Mouse (Mus musculus): ENCODE results near the gene Fcho2. TPM values are rescaled to one million over a fixed set of nuclear protein-coding genes. Genes with fewer than 3 reads are reported as not detected.

Fcho2 gene
- total and polyA plus RNA-seq, 2 experiments = 5.8 to 23.2 TPM

- H3K27me3 ChIP-seq (ENCODE audit: control insufficient read depth, insufficient read depth, low read length) = no peaks in the 10 kb centered on the region
- 72% methylated on average over 4 of the region's 4 CpGs for WGBS
These were observed 135.6 kb downstream of the Fcho2 start for GRCm38 (mm10) chr13:98679631-98680041.

GRCm38 (mm10) chr13:98679230-98679629 lies 136.0 kb downstream of the Fcho2 start:
- no peak for DNase-seq (ENCODE audit: extremely low read depth, low read depth, low spot score)
- Histone ChIP-seq H3K79me2 (ENCODE audit: control insufficient read depth, insufficient read depth, low read length) (no peaks in the 10 kb centered on the region), H3K4me3 (ENCODE audit: insufficient read depth, low read depth, low read length) (no peak overlapping the region), H3K27me3 (ENCODE audit: control insufficient read depth, insufficient read depth, low read length) (no peaks in the 10 kb centered on the region), H3K36me3 (ENCODE audit: control insufficient read depth, insufficient read depth, low read length) (no peaks in the 10 kb centered on the region), H3K27ac (replicated peaks; ENCODE audit: insufficient read depth, low read depth, low read length) (no peak overlapping the region), H3K4me1 (ENCODE audit: control insufficient read depth, insufficient read depth, low read length) (no peaks in the 10 kb centered on the region), H3K9ac (ENCODE audit: low read depth, low read length) (no peak overlapping the region)
- 97% methylated on average over 1 of the region's 1 CpGs for WGBS
- no peak for TF ChIP-seq POLR2A (IDR thresholded peaks at IDR 0.05; ENCODE audit: extremely low read depth, insufficient read depth, low read length)
- TF ChIP-seq CTCF (IDR thresholded peaks at IDR 0.05; ENCODE audit: low read depth, low read length) = no peak

More at GRCm38 (mm10) chr13:98679631-98680041, 135.6 kb downstream of the Fcho2 start:
- Histone ChIP-seq H3K9ac (ENCODE audit: low read depth, low read length) (no peak overlapping the region), H3K4me1 (ENCODE audit: control insufficient read depth, insufficient read depth, low read length) (no peaks in the 10 kb centered on the region), H3K27ac (replicated peaks; ENCODE audit: insufficient read depth, low read depth, low read length) (no peak overlapping the region), H3K4me3 (ENCODE audit: insufficient read depth, low read depth, low read length) (no peak overlapping the region), H3K79me2 (ENCODE audit: control insufficient read depth, insufficient read depth, low read length) (no peaks in the 10 kb centered on the region), H3K36me3 (ENCODE audit: control insufficient read depth, insufficient read depth, low read length) (no peaks in the 10 kb centered on the region)
- no peak for TF ChIP-seq POLR2A (IDR thresholded peaks at IDR 0.05; ENCODE audit: extremely low read depth, insufficient read depth, low read length)
- TF ChIP-seq CTCF (IDR thresholded peaks at IDR 0.05; ENCODE audit: low read depth, low read length) = no peak
- no peak for DNase-seq (ENCODE audit: extremely low read depth, low read depth, low spot score)

- no peaks in the 10 kb centered on the region for H3K27me3 ChIP-seq (ENCODE audit: control insufficient read depth, insufficient read depth, low read length)
- H3K4me3 ChIP-seq (ENCODE audit: insufficient read depth, low read depth, low read length) = no peak overlapping the region
- DNase-seq (ENCODE audit: extremely low read depth, low read depth, low spot score) = peak; percentile 12
- 72% methylated on average over 4 of the region's 4 CpGs for WGBS
- no peaks in the 10 kb centered on the region for H3K4me1 ChIP-seq (ENCODE audit: control insufficient read depth, insufficient read depth, low read length)
- TF ChIP-seq POLR2A (IDR thresholded peaks at IDR 0.05; ENCODE audit: extremely low read depth, insufficient read depth, low read length) = no peak
- TF ChIP-seq CTCF (IDR thresholded peaks at IDR 0.05; ENCODE audit: low read depth, low read length) = no peak
- H3K36me3 ChIP-seq (ENCODE audit: control insufficient read depth, insufficient read depth, low read length) = no peaks in the 10 kb centered on the region
- H3K79me2 ChIP-seq (ENCODE audit: control insufficient read depth, insufficient read depth, low read length) = no peaks in the 10 kb centered on the region
- no peak overlapping the region for H3K27ac ChIP-seq (replicated peaks; ENCODE audit: insufficient read depth, low read depth, low read length)
- H3K9ac ChIP-seq (ENCODE audit: low read depth, low read length) = no peak overlapping the region
These were observed 141.3 kb downstream of the Fcho2 start for GRCm38 (mm10) chr13:98673922-98674321.

Other genes with a start within 250 kb of the Fcho2 start
- gene Tmem174, start 178.0 kb downstream of the Fcho2 start, total RNA-seq (2014; rRNA removed) = not detected in 2 replicates
- not detected in 2 replicates for gene Tmem174, start 178.0 kb downstream of the Fcho2 start, polyA plus RNA-seq (2012; rRNA removed)
- not detected in 2 replicates for gene Tmem171, start 120.6 kb downstream of the Fcho2 start, total RNA-seq (2014; rRNA removed)
- gene Tmem171, start 120.6 kb downstream of the Fcho2 start, polyA plus RNA-seq (2012; rRNA removed) = 0.30 and 0.38 TPM in 2 replicates
- 56.1 and 62.7 TPM in 2 replicates for gene Tnpo1, start 110.9 kb upstream of the Fcho2 start, total RNA-seq (2014; rRNA removed)
- gene Tnpo1, start 110.9 kb upstream of the Fcho2 start, polyA plus RNA-seq (2012; rRNA removed) = 10.7 and 11.3 TPM in 2 replicates
- not detected in 2 replicates for gene 1700024P04Rik, start 169.1 kb upstream of the Fcho2 start, total RNA-seq (2014; rRNA removed)
- gene 1700024P04Rik, start 169.1 kb upstream of the Fcho2 start, polyA plus RNA-seq (2012; rRNA removed) = not detected in 2 replicates

Measured in liver, adult 2 months (tissue).